Mouse (Mus musculus) left cerebral cortex, adult 18-20 months (tissue): ENCODE data around the gene Tob2. TPM values are rescaled to one million over a fixed set of nuclear protein-coding genes. Genes with fewer than 3 reads are reported as not detected.
A peak's percentile ranks its signal among the peaks of the same experiment; 100 is the strongest.

Experiments
- DNase-seq, 2 experiments: peaks; one replicate each; pipeline ENCODE4 v3.0.0; 2021 to 2022; ENCODE audit warnings: low spot score in 2 of 2, mixed read lengths in 1 of 2
- total RNA-seq, 2 experiments: library from RNA; stranded (reverse); gene quantifications; 2 replicates each; pipeline ENCODE4 v1.2.3; 2021

The Tob2 gene
- total RNA-seq, 2 experiments from 2014 or later, result 33.6 to 36.7 TPM

DNA sequence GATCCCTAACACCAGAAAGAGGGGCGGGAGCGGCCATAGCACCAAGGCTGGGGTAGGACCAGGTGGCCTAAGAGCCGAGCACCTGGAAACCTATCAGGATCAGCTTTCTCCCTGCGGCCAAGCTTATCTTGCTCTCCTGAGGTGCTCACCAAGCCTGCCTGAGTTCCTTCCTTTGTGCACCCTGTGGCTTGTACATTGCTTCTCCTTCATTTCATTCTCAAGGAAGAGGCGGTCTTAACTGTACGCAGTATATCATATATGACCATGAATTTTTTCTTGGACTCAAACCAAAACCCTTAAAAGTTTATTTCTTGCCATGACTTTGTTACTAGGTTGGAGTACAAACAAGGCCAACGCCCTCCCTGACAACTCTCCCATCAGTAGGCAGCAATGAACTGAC, 5.6 kb upstream of the Tob2 start:
- no peak for DNase-seq

DNA sequence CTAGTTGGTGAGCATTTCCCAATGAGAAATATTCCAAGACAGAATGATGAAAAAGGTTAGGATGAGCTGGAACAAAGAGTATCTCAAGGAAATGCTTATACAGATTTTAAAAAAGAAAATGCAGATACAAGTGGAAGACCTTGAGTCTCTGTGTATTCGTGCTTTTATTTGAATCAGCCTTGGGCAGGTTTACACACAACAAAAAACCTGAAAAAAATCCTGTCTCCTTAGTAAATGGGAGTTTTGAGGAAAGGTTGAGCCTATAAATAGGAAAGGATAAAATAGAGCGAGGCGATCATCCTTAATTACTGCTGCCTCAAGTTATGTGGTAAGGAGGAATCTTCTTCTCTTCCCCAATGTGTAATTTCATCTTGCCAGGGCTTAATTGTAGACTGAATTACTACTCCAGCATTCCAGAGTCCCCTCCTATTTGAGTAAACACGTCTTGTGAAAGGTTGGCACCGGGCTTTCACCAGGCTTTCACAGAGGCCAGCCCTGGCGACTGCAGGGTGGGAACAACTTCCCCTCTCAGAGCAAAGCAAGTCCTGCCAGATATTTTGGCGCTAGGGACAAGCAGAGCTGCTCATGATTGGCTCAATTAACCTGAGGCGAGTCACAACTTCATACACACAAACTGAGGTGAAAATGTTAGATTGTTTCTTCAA, 2.0 kb upstream of the Tob2 start:
- DNase-seq, result no peak

DNA sequence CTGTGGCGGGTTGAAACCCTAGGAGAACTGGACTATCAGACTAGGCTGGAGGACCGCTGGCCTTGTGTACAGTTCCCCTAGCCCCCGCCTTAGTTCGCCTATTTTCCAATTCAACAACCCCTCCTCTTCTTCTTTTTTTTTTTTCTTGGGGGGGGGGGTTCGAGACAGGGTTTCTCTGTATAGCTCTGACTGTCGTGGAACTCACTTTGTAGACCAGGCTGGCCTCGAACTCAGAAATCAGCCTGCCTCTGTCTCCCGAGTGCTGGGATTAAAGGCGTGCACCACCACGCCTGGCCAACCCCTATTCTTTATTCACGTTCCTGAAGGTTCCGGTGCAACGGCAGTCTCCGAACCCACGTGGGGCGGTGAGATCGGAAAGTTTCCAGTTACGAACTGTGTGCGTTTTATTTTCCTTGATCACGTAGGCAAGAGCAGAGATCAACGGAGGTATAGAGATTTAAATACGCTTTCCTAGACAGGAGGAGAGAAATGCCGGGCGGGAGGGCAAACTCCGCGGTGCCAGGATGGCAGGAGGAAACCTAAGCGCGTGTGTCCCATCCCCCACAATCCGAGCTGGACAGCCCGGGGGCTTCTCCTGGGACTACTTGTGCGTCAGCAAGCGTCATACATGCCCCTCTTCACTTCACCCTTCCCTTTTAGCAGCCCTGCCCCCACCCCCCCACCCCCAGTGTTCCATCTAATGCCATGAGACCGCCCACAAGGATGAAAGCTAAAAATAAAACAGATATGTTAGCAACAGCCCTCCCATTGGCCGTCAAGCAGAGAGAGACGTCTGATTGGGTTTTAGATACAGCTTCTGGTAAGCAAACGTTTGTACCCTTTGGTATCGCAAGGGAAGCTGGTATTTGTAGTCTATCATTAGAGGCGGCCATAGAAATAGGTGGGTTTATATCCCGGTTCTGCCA, 997 bp upstream of the Tob2 start:
- DNase-seq, result peak; percentile 75 to 87

DNA sequence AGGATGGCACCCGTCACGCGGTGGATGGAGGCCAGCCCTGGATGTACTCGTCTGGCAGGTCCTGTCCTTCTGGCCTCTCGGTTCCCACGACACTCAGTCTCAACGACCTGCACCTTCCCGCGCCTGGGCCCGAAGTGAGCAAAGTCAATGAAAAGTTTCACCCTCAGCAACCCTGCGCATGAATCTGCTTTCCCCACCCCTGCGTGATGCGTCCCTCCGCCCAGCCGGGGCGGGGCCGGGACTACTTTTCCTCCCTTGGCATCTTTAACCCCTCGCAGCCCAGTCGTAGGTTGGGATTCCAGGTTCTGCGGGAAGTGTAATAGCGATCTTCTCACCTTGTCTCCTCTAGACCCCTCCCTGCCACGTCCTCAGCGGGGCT, 469 bp downstream of the Tob2 start:
- DNase-seq, result peak; percentile 93 to 94

DNA sequence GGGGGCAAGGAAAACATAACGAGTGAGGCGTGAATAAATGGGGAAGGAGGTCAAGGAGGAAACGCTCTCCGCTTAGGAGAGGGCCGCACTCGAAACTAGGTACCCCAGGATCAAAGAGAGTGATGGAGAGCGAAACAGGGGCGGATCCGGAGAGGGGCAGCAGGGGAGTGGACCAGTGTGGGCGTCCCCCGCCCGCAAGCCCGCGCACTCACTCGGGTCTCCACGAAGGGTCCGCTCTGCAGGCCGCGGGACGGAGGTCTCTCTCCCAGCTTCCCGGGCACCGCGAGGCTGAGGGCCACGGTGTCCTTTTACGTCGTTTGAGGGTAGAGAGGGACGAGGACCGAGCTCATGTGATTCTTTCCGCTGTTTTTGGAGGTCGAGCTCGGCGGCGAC, 876 bp downstream of the Tob2 start:
- DNase-seq, result no peak

DNA sequence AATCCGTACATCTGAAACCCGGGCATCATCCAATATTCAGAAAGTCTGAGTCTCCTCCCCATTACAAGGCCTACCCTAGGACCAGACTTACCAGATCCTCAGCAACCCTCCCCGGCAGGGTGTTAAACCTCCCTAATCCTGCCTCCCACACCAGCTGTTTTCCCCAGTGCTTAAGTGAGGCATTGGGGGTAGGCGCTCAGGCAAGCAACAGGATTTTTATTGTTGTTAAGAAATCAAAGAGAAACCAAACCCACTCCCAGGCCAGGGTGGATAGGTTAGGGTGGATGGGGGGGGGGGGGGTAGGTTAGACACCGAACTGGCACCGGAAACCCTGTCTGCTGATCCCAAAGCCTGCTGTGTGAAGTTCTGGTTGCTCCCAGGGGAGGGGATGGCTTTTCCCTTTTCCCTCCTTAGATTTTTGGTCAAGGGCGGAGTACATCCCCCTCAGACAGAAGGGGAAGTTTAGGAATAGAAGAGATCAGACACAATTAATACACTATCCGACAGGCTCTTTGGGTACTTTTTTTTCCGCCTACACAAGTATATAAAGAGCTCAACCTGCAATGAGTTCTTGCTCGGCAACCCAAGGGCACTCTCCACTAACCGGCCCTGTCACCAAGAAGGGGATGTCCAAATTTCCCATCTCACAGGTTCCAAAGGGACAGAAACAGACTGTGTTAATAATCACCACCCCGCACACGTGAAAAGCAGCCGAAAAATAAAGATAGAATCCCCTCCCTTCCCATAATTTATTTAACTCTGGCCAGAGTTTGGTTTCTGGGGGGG, 1.5 kb downstream of the Tob2 start:
- DNase-seq, result no peak

DNA sequence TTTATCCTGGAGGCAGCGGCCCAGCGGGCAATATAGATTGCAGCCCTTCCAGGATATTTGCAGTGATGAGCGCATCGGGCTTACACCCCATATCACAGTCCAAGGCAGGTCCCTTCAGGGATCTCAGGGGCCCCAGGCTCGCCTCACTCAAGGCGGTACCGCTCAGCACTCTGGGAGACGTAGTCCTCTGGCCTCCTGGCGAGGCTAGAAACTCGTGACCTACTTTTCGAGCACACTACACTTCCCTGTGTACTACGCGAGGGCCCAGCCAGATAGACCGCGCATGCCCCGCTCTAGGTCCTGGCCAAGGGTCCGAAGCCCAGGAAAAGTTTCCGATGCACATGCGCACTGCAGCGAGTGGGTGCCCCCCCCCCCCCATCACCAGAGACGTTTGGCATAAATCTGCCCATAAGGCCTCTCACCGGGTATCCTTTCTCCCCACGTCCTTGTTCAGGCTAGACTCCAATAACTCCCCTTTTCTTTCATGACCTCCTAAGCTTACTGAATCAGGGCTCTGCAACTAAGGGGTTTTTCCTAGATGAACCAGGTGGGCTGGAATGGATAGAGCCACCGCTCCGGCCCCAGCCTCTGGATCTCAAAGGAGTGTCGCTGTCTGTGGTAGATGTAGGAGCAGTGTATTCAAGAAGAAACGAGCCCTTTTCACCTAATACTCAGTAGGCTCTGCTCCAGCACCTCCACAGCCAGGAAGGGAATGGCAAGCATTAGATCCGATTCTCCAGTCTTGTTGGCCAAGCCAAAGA, 2.4 kb downstream of the Tob2 start:
- peak; percentile 80 to 88 for DNase-seq

DNA sequence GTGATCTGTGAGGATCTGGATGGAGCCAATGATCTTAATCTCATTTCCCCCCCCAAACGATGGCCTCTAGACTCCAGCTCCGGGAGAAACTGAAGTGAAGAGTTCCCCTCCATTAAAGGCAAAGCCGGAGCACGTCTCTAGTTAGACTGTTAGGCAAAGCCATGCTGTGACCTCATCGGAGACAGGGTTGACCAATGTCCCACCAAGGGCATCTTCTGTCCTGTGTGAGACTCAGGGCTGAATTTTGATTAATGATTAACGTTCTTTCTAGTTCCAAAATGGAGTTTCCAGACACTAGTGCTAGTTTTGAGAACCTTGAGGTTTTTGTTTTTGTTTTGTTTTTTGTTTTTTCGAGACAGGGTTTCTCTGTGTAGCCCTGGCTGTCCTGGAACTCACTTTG, 5.5 kb downstream of the Tob2 start:
- DNase-seq, result no peak

DNA sequence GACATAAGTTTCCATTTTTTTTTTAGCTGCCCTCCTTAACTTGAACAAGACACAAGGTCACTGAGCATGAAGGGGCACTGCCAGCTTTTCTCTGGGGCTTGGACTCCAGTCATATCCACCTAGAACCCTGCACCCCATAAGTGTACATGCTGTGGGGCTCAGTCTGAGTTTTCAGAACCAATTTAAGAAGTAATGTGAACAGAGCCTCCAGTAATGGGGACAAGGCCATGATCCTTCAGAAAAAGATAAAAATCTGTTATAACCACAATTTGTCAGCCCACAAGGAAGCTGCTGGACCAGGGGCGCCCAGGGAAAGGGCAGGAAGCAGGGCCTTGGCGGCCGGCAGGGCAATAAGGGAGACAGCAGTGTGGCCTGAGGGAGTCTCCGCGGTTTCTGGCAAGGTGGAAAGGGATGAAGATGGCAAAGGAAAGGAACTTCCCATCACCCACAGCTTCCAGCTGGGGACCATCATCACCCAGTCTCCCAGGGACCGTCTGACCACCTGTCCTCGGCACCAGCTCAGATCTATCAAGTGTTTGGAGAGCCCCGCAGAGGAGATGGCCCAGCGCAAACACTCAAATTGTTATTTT, 6.1 kb downstream of the Tob2 start:
- DNase-seq, result no peak

DNA sequence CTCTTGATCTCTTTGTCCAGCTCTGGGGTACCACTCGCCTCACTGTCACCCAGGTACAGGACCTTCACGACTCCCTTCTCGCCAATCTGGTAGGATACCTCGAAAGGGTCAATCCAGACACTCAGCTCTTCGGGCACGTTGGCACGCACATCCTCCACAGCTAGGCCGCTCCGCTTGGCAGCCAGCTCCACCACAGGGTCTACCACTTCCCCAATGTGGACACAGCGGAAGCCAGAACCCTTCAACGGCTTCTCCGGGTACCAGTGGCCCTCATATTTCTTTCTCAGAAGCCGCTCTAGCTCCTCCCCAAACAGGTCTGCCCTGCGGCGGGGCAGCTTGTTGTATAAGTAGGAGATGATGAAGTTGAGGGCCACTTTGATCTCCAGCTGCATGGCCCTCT, 7.2 kb downstream of the Tob2 start:
- no peak for DNase-seq

DNA sequence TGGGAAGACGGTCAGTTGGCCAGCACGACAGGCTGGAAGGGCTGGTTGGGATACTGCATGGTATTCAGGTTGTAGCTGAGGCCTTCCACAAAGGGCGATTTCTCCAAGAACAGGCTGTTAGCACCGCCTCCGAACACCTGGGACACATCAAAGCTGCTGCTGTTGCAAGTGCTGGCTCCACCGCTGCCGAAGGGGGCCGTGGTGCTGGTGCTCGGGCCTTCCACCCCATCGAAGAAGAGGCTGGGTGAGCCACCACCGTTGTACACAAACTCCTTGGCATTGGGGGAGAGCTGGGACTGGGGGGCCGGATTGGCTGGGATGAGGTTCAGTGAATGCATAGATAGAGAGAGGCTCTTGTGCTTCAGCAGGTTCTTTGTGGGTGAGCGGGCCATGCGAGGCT, 7.9 kb downstream of the Tob2 start:
- peak in 1 of 2 experiments; percentile 35 for DNase-seq

DNA sequence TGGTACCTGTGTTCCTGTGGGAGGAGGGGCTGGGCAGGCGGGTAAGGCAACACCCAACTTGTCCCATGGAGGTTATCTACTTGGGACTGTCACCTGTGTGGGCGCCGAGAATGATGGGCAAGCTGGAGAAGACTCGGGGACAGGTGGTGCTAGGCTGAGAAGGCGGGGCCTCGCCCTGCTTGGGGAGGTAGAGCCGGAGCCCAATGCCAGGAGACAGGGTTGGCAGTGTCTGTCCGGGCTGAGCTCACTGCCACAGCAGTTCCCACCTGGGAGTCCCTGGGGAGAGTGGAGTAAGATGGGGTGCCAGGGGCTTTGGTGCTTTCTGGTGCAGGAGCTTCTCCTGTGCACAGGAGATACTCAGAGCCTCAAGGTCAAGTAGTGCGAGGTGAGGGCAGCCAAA, 9.5 kb downstream of the Tob2 start:
- no peak for DNase-seq

DNA sequence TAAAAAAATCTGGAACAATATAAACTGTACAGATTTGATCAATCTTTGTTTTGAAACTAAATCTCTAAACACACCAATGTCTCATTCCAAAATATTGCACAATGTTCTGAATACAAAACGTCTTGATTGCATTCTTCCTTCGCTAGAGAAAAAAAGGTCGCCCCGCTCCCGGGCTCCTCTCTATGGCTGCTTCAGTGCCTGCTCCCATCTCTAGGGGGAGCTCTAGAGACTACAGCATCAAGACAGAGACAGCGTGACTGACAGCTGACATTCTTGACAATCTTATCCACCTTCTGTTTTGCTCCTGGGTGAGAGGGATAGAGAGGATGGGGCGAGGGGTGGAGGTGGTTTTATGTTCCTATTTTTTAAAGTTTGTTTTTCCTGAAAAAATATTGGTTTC, 10.3 kb downstream of the Tob2 start:
- peak; percentile 39 to 54 for DNase-seq

DNA sequence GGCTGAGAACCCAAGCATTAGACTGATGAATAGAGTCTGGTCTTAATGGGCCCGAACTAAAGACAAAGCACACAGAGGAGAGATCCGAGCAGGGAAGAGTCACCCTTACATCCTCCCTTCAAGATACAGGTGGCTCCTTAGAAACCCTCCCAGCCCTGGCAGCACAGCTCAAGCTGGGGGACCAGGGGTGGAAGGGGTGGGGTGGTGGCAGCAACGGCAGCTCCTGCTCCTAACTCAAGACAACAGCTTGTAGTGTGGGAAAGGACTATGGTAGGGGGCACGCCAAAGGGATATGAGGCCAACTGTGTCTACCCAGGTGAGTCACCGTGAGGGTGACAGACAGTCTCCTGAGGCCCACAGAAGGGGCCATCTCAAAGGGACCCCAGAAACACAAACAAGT, 10.7 kb downstream of the Tob2 start:
- DNase-seq, result no peak

DNA sequence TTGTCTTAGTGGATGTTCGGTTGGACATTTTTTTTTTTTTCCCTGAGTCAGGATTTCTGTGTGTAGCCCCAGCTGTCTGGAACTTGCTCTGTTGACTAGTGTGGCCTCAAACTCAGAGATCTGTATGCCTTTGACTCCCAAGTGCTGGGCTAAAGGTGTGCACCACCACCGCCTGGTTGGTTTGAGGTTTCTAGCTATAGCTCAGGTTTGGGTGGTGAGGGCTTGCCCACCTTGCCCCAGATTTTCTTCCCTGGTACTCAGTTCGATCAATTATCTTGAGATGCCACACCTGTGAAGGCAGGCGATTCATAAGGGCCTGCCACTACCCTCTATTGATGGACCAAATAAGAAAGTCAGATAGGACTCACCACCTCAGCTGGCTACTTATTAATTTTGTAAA, 11.4 kb downstream of the Tob2 start:
- DNase-seq, result no peak

DNA sequence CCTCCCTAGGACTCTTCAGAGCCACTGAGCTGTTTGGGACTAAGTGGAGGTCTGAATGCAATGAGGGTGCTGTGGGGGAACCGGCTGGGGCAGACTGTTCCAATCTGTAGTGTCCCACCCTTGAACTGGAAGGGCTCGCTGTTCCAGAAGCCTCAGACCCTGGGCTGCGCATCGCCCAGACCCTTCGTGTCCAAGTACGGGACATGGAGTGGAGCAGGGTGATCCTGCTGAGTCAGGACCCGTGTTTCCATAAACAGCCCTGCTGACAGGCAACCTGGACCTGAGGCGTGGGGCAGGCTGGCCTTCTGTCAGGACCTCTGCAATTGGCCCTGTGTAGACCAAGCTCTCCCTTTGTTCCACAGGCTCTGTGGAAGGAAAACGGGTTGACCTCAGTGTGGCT, 11.8 kb downstream of the Tob2 start:
- DNase-seq, result no peak

DNA sequence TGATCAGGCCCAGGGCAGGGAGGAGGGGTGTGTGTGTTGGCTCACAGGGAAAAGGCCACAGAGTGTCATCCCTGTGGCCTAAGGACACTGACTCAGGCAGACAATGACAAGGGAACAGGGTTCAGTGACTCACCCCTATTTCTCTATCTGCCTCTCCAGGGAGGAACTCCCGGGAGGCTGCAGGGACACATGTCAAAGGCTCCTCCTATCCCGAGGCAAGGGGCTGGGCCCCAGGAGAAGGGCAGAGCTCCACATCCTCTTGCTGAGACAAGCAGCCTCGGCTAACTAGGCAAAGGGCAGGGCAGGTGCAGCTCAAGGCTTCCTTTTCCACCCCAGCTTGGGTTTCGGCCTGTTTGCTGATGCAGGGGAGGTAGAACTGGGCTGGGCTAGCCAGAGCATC, 12.9 kb downstream of the Tob2 start:
- no peak for DNase-seq

DNA sequence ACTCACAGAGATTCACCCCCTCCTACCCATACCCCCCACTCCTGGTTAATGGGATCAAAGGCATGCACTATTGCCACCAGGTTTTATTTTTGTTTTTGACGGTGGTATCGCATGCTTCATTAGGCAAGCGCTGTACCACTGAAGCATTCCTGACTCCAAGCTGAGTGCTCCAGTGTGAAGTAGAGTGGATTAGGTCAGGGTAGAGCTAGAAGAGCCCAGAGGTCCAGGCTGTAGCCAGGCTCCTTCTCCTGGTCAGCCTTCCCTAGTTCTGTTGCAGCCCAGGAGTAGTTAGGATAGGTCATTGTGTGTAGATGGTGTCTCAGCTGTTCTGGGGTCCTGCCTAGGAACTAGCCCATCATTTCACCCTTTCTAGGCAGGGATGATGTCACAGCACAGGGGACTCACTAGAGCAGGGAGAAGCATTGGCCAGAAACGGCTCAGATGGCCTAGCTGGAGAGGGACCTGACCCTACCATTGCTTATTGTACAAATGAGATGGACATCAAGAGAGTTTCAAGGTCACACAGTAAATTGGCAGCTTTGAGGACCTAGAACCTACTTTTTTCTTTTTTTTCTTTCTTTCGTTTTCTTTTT, 13.5 kb downstream of the Tob2 start:
- no peak for DNase-seq

DNA sequence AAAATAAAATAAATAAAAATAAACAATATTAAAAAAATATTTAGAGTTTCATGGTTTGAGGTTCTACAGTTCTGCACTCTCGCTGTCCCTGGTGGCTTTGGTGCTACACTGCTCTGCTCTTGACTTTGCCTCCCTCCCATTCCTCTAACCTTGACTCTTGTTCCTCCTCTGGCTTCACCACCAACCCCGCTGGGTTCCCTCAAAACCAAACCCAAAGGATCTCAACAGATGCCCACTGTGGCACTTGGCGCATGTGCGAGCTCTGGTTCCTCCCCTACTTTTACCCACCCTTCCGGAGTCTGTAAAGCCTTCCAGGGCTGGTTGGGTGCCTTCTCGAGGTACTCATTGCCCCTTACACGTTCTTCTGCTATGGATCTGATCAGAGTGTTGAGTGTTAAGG, 16.3 kb downstream of the Tob2 start:
- DNase-seq, result no peak

DNA sequence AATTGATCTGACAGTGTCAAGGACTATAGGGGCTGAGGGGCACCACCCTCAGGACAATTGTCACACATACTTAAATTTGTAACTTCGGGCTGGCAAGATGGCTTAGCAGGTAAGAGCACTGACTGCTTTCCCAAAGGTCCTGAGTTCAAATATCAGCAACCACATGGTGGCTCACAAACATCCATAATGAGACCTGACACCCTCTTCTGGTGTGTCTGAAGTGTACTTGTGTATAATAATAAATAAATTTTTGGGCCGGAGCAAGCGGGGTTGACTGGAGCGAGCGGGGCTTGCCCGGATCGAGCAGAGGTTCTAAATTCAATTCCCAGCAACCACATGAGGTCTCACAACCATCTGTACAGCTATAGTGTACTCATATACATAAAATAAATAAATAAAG, 18.3 kb downstream of the Tob2 start:
- no peak for DNase-seq
